Mouse (Mus musculus) testis, adult 2 months (tissue): ENCODE results near the gene Mff. TPM values are rescaled to one million over a fixed set of nuclear protein-coding genes. Genes with fewer than 3 reads are reported as not detected.

ENCODE experiments used
- H3K27ac ChIP-seq: fragments of 200-500 bp; 2 replicates; pipeline ENCODE4 v1.5.1; 2012; ENCODE audit warnings: low read depth, low read length; ENCODE audit not compliant: control insufficient read depth, insufficient read depth
- H3K27me3 ChIP-seq: fragments of 200-500 bp; 2 replicates; pipeline ENCODE4 v1.6.1; 2012; ENCODE audit warnings: mild to moderate bottlenecking, low read length, moderate library complexity; ENCODE audit not compliant: control insufficient read depth, insufficient read depth
- H3K36me3 ChIP-seq: fragments of 200-500 bp; 2 replicates; pipeline ENCODE4 v1.6.1; 2012; ENCODE audit warnings: mild to moderate bottlenecking, low read length; ENCODE audit not compliant: control insufficient read depth, insufficient read depth
- H3K4me1 ChIP-seq: fragments of 200-500 bp; 2 replicates; pipeline ENCODE4 v1.6.1; 2012; ENCODE audit warnings: low read length; ENCODE audit not compliant: control insufficient read depth, insufficient read depth
- H3K4me3 ChIP-seq: fragments of 200-500 bp; 2 replicates; pipeline ENCODE4 v1.5.1; 2012; ENCODE audit warnings: low read depth, mild to moderate bottlenecking, low read length, moderate library complexity, mixed read lengths; ENCODE audit not compliant: control insufficient read depth
- CTCF ChIP-seq: fragments of 200-500 bp; IDR thresholded peaks from 2 replicates; pipeline ENCODE4 v1.5.1; 2012; ENCODE audit warnings: low read depth, mild to moderate bottlenecking, inconsistent platforms, low read length, moderate library complexity; ENCODE audit not compliant: control insufficient read depth, insufficient read depth, insufficient replicate concordance
- POLR2A ChIP-seq: fragments of 200-500 bp; IDR thresholded peaks from 2 replicates; pipeline ENCODE4 v1.6.1; 2012; ENCODE audit warnings: low read depth, mild to moderate bottlenecking, inconsistent platforms, low read length, moderate library complexity; ENCODE audit not compliant: control insufficient read depth
- polyA plus RNA-seq: library from polyadenylated mRNA; depleted of rRNA; stranded (reverse); fragments of >200 nt; gene quantifications from 2 replicates; pipeline ENCODE4 v1.2.3, GENCODE M21; 2012

Gene Mff
- polyA plus RNA-seq, 1 experiment, result 199 TPM

GRCm38 (mm10) chr1:82773208-82773607 lies 48.5 kb downstream of the Mff start:
- no peaks in the 10 kb centered on the region for H3K27me3 ChIP-seq

GRCm38 (mm10) chr1:82775293-82775692 lies 50.6 kb downstream of the Mff start:
- Histone ChIP-seq H3K27ac (no peak overlapping the region), H3K36me3 (no peaks in the 10 kb centered on the region), H3K27me3 (no peaks in the 10 kb centered on the region), H3K4me3 (no peak overlapping the region), H3K4me1 (peaks cover 3% of the 10 kb centered on the region; the same call in 1 of the 2 replicates)
- TF ChIP-seq CTCF (no peak), POLR2A (no peak)

More at GRCm38 (mm10) chr1:82773208-82773607, 48.5 kb downstream of the Mff start:
- Histone ChIP-seq H3K4me3 (no peak overlapping the region), H3K27ac (no peak overlapping the region), H3K4me1 (peaks cover 3% of the 10 kb centered on the region; the same call in 1 of the 2 replicates), H3K36me3 (no peaks in the 10 kb centered on the region)
- no peak for TF ChIP-seq POLR2A
- no peak for TF ChIP-seq CTCF

- no peaks in the 10 kb centered on the region for H3K4me1 ChIP-seq
- H3K27me3 ChIP-seq, result no peaks in the 10 kb centered on the region
- H3K36me3 ChIP-seq, result no peaks in the 10 kb centered on the region
- no peak overlapping the region for H3K4me3 ChIP-seq
- TF ChIP-seq CTCF, result no peak
- TF ChIP-seq POLR2A, result no peak
- H3K27ac ChIP-seq, result no peak overlapping the region
These were observed 54.8 kb downstream of the Mff start for GRCm38 (mm10) chr1:82779388-82779966.

- Histone ChIP-seq H3K27me3 (no peaks in the 10 kb centered on the region), H3K36me3 (no peaks in the 10 kb centered on the region), H3K4me3 (no peak overlapping the region), H3K27ac (no peak overlapping the region), H3K4me1 (no peaks in the 10 kb centered on the region)
- TF ChIP-seq CTCF, result no peak
- TF ChIP-seq POLR2A, result no peak
These were observed 58.9 kb downstream of the Mff start for GRCm38 (mm10) chr1:82783559-82783958.

GRCm38 (mm10) chr1:82785546-82785945 lies 60.9 kb downstream of the Mff start:
- no peaks in the 10 kb centered on the region for H3K27me3 ChIP-seq
- H3K4me1 ChIP-seq, result no peaks in the 10 kb centered on the region
- H3K4me3 ChIP-seq, result no peak overlapping the region
- no peak overlapping the region for H3K27ac ChIP-seq
- no peaks in the 10 kb centered on the region for H3K36me3 ChIP-seq
- TF ChIP-seq CTCF, result no peak
- TF ChIP-seq POLR2A, result no peak

- Histone ChIP-seq H3K36me3 (no peaks in the 10 kb centered on the region), H3K27me3 (no peaks in the 10 kb centered on the region), H3K27ac (no peak overlapping the region), H3K4me1 (no peaks in the 10 kb centered on the region), H3K4me3 (no peak overlapping the region)
- TF ChIP-seq CTCF (peak; percentile 27; the same call in 1 of the 2 replicates), POLR2A (no peak)
These were observed 62.7 kb downstream of the Mff start for GRCm38 (mm10) chr1:82787414-82787813.

- no peak overlapping the region for H3K27ac ChIP-seq
- no peak for TF ChIP-seq POLR2A
- TF ChIP-seq CTCF, result no peak
- no peaks in the 10 kb centered on the region for H3K4me1 ChIP-seq
- H3K36me3 ChIP-seq, result no peaks in the 10 kb centered on the region
- no peaks in the 10 kb centered on the region for H3K27me3 ChIP-seq
- no peak overlapping the region for H3K4me3 ChIP-seq
These were observed 63.4 kb downstream of the Mff start for GRCm38 (mm10) chr1:82788070-82788469.

- no peaks in the 10 kb centered on the region for H3K27me3 ChIP-seq
- H3K27ac ChIP-seq, result no peak overlapping the region
- TF ChIP-seq POLR2A (no peak), CTCF (no peak)
- 0 out of 2 replicates have a peak, but pooled peaks cover under 1% of the 10 kb centered on the region for H3K4me1 ChIP-seq
- H3K36me3 ChIP-seq, result no peaks in the 10 kb centered on the region
- H3K4me3 ChIP-seq, result no peak overlapping the region
These were observed 66.4 kb downstream of the Mff start for GRCm38 (mm10) chr1:82791105-82791504.
